Mouse (Mus musculus) myocyte (in vitro differentiated cells): ENCODE data around the gene Gm45623.

Experiments
- CEBPB ChIP-seq: IDR thresholded peaks from 2 replicates; pipeline ENCODE4 v1.6.1; 2011; ENCODE audit warnings: mild to moderate bottlenecking, moderate library complexity; ENCODE audit not compliant: poor library complexity, insufficient read depth, severe bottlenecking
- MAX ChIP-seq: IDR thresholded peaks from one replicate; pipeline ENCODE4 v1.6.1; 2011; ENCODE audit warnings: low read depth, mild to moderate bottlenecking, control low read depth
- POLR2A ChIP-seq: IDR thresholded peaks from one replicate; pipeline ENCODE4 v1.6.1; 2011; ENCODE audit warnings: low read depth, mild to moderate bottlenecking, control low read depth, moderate library complexity; ENCODE audit not compliant: insufficient read length
- POLR2AphosphoS2 ChIP-seq: IDR thresholded peaks from one replicate; pipeline ENCODE4 v1.6.1; 2011; ENCODE audit warnings: low read depth, control low read depth; ENCODE audit not compliant: insufficient read length
- SRF ChIP-seq: IDR thresholded peaks from one replicate; pipeline ENCODE4 v1.6.1; 2011; ENCODE audit warnings: low read depth; ENCODE audit not compliant: control insufficient read depth, insufficient read length
- TCF12 ChIP-seq: IDR thresholded peaks from one replicate; pipeline ENCODE4 v1.6.1; 2011; ENCODE audit warnings: mild to moderate bottlenecking, control low read depth; ENCODE audit not compliant: poor library complexity, insufficient read depth, severe bottlenecking
- TCF3 ChIP-seq: IDR thresholded peaks from one replicate; pipeline ENCODE4 v1.6.1; 2011; ENCODE audit warnings: low read depth, control low read depth; ENCODE audit not compliant: insufficient read length
- USF1 ChIP-seq: IDR thresholded peaks from one replicate; pipeline ENCODE4 v1.6.1; 2011; ENCODE audit warnings: low read depth, mild to moderate bottlenecking, control low read depth, moderate library complexity

GRCm38 (mm10) chr13:56746739-56747532, 6.7 kb downstream of the Gm45623 start:
- TF ChIP-seq TCF3: no peak
- no peak for TF ChIP-seq POLR2AphosphoS2
- no peak for TF ChIP-seq MAX
- no peak for TF ChIP-seq POLR2A
- TF ChIP-seq TCF12: no peak
- TF ChIP-seq USF1: no peak
- TF ChIP-seq SRF: no peak
- no peak for TF ChIP-seq CEBPB
